Mouse (Mus musculus) G1E (cell line): ENCODE measurements around the gene Gnai3. TPM values are rescaled to one million over a fixed set of nuclear protein-coding genes. Genes with fewer than 3 reads are reported as not detected.

ENCODE experiments used
- ATAC-seq: 2 replicates; pipeline ENCODE4 v1.8.0; 2016; ENCODE audit warnings: mild to moderate bottlenecking; ENCODE audit not compliant: insufficient number of reproducible peaks, poor library complexity, low FRiP score, severe bottlenecking; ENCODE audit errors: extremely low read depth
- DNase-seq: peaks from one replicate; pipeline ENCODE4 v3.0.0; 2012; ENCODE audit warnings: low spot score
- H3K27me3 ChIP-seq: 2 replicates; pipeline ENCODE4 v1.6.1; 2012; ENCODE audit warnings: mild to moderate bottlenecking, low read length, inconsistent platforms; ENCODE audit not compliant: insufficient read depth
- H3K36me3 ChIP-seq: replicated peaks from 2 replicates; pipeline ENCODE3; 2012; ENCODE audit warnings: mild to moderate bottlenecking, inconsistent platforms
- H3K4me1 ChIP-seq: 2 replicates; pipeline ENCODE4 v1.6.1; 2012; ENCODE audit warnings: low read depth, low read length, inconsistent platforms, mixed read lengths; ENCODE audit not compliant: insufficient read depth
- H3K4me3 ChIP-seq: 2 replicates; pipeline ENCODE4 v1.5.1; 2012; ENCODE audit warnings: low read depth, mild to moderate bottlenecking, inconsistent platforms, low read length, moderate library complexity, mixed read lengths
- H3K9me3 ChIP-seq: replicated peaks from 2 replicates; pipeline ENCODE4 v1.6.1; 2012; ENCODE audit warnings: inconsistent platforms
- CTCF ChIP-seq: IDR thresholded peaks from 2 replicates; pipeline ENCODE4 v1.5.1; 2012; ENCODE audit warnings: low read depth, low read length, inconsistent platforms, mixed read lengths
- GATA1 ChIP-seq: IDR thresholded peaks from 2 replicates; pipeline ENCODE4 v1.6.1; 2012; ENCODE audit warnings: borderline replicate concordance, low read length, inconsistent platforms, mixed read lengths
- GATA2 ChIP-seq: IDR thresholded peaks from 2 replicates; pipeline ENCODE4 v1.6.1; 2012; ENCODE audit warnings: low read depth, low read length, inconsistent platforms, borderline replicate concordance
- POLR2AphosphoS5 ChIP-seq: IDR thresholded peaks from 2 replicates; pipeline ENCODE4 v1.6.1; 2012; ENCODE audit warnings: low read depth, low read length, inconsistent platforms; ENCODE audit not compliant: insufficient replicate concordance
- TAL1 ChIP-seq: conservative IDR thresholded peaks from 2 replicates; pipeline ENCODE4 v1.6.1; 2012; ENCODE audit warnings: low read depth, low read length, inconsistent platforms, mixed read lengths
- polyA plus RNA-seq: library from polyadenylated mRNA; stranded (reverse); fragments of >175 nt; gene quantifications from 2 replicates; pipeline ENCODE4 v1.2.3, GENCODE M21; 2012
- total RNA-seq, 2 experiments: library from RNA; stranded (forward) in 1 of 2; stranded (reverse) in 1 of 2; fragments of 200-1000 nt in 1 of 2; fragments of >200 nt in 1 of 2; fragmentation: Nextera tagmentation in 1 of 2; gene quantifications; 2 replicates each; pipeline ENCODE4 v1.2.3; 2014 to 2017

Gnai3 gene
- total and polyA plus RNA-seq, 3 experiments: 37.9 to 481 (median 274) TPM

GRCm38 (mm10) chr3:108139113-108139512 is 6.8 kb downstream of the Gnai3 start:
- H3K4me3 ChIP-seq: no peak overlapping the region
- H3K36me3 ChIP-seq: peaks cover 65% of the 10 kb centered on the region
- peaks cover 65% of the 10 kb centered on the region for H3K4me1 ChIP-seq
- no peak for TF ChIP-seq POLR2AphosphoS5
- H3K9me3 ChIP-seq: no peaks in the 10 kb centered on the region
- H3K27me3 ChIP-seq: no peaks in the 10 kb centered on the region
- no peak for DNase-seq
- ATAC-seq: no peak

- ATAC-seq (no peak), DNase-seq (no peak)
- TF ChIP-seq GATA1 (no peak), POLR2AphosphoS5 (no peak), GATA2 (no peak), CTCF (no peak), TAL1 (no peak)
- peaks cover 67% of the 10 kb centered on the region for H3K36me3 ChIP-seq
- peak overlapping the region; percentile 24; the same call in 1 of the 2 replicates for H3K4me3 ChIP-seq
- peaks cover 68% of the 10 kb centered on the region for H3K4me1 ChIP-seq
- no peaks in the 10 kb centered on the region for H3K9me3 ChIP-seq
- no peaks in the 10 kb centered on the region for H3K27me3 ChIP-seq
Observed at GRCm38 (mm10) chr3:108134701-108135100, 11.2 kb downstream of the Gnai3 start.

GRCm38 (mm10) chr3:108132484-108132883 is 13.5 kb downstream of the Gnai3 start:
- no peaks in the 10 kb centered on the region for H3K9me3 ChIP-seq
- H3K4me1 ChIP-seq: peaks cover 83% of the 10 kb centered on the region
- H3K27me3 ChIP-seq: no peaks in the 10 kb centered on the region
- no peak overlapping the region for H3K4me3 ChIP-seq
- no peak for ATAC-seq
- DNase-seq: no peak
- no peak for TF ChIP-seq GATA2
- no peak for TF ChIP-seq TAL1
- no peak for TF ChIP-seq GATA1
- no peak for TF ChIP-seq POLR2AphosphoS5
- no peak for TF ChIP-seq CTCF
- peaks cover 67% of the 10 kb centered on the region for H3K36me3 ChIP-seq

- no peaks in the 10 kb centered on the region for H3K9me3 ChIP-seq
- TF ChIP-seq TAL1 (no peak), GATA1 (no peak), CTCF (no peak), POLR2AphosphoS5 (no peak)
- peaks cover 79% of the 10 kb centered on the region for H3K4me1 ChIP-seq
- no peaks in the 10 kb centered on the region for H3K27me3 ChIP-seq
- no peak overlapping the region; the same call in 1 of the 2 replicates for H3K4me3 ChIP-seq
- DNase-seq (no peak), ATAC-seq (no peak)
- H3K36me3 ChIP-seq: peaks cover 60% of the 10 kb centered on the region
Observed at GRCm38 (mm10) chr3:108131821-108132220, 14.1 kb downstream of the Gnai3 start.

- Histone ChIP-seq H3K9me3 (no peaks in the 10 kb centered on the region), H3K4me1 (peaks cover 81% of the 10 kb centered on the region), H3K4me3 (no peak overlapping the region), H3K27me3 (no peaks in the 10 kb centered on the region), H3K36me3 (peaks cover 61% of the 10 kb centered on the region)
- TF ChIP-seq CTCF (no peak), TAL1 (no peak), GATA2 (no peak), GATA1 (no peak), POLR2AphosphoS5 (no peak)
- no peak for DNase-seq
- no peak for ATAC-seq
Observed at GRCm38 (mm10) chr3:108131216-108131615, 14.7 kb downstream of the Gnai3 start.

GRCm38 (mm10) chr3:108129804-108130203 is 16.1 kb downstream of the Gnai3 start:
- Histone ChIP-seq H3K27me3 (no peaks in the 10 kb centered on the region), H3K36me3 (peaks cover 62% of the 10 kb centered on the region), H3K4me3 (no peak overlapping the region; the same call in 1 of the 2 replicates), H3K4me1 (peaks cover 81% of the 10 kb centered on the region), H3K9me3 (no peaks in the 10 kb centered on the region)
- TF ChIP-seq POLR2AphosphoS5 (no peak), CTCF (no peak), GATA1 (no peak), TAL1 (no peak), GATA2 (no peak)
- peak; percentile 70 for ATAC-seq
- no peak for DNase-seq

GRCm38 (mm10) chr3:108129367-108129766 is 16.6 kb downstream of the Gnai3 start:
- TF ChIP-seq GATA2 (no peak), TAL1 (no peak), GATA1 (no peak)
- Histone ChIP-seq H3K9me3 (no peaks in the 10 kb centered on the region), H3K36me3 (peaks cover 64% of the 10 kb centered on the region), H3K4me3 (peak overlapping the region; percentile 45; the same call in 1 of the 2 replicates), H3K4me1 (peaks cover 81% of the 10 kb centered on the region), H3K27me3 (no peaks in the 10 kb centered on the region)
- DNase-seq (no peak), ATAC-seq (no peak)
